Mouse (Mus musculus) hindbrain, embryonic 10.5 days (tissue): ENCODE measurements at regions not wholly inside any gene's neighbourhood (a gene's known extent, or its start where the extent isn't known, plus 50 kb on each side); places are given as distances from the start of the nearest gene placed in this dataset.

ENCODE experiments used
- DNase-seq: peaks from one replicate; pipeline ENCODE4 v3.0.0-alpha.2; 2017; ENCODE audit warnings: low spot score
- H3K27ac ChIP-seq: fragments of 300-500 bp; sonication (generic); 2 replicates; pipeline ENCODE4 v1.5.1; 2016; ENCODE audit warnings: mild to moderate bottlenecking, moderate library complexity
- H3K27me3 ChIP-seq: fragments of 300-500 bp; sonication (generic); 2 replicates; pipeline ENCODE4 v1.6.1; 2016; ENCODE audit warnings: mild to moderate bottlenecking; ENCODE audit not compliant: poor library complexity, insufficient read depth, severe bottlenecking
- H3K36me3 ChIP-seq: fragments of 300-500 bp; sonication (generic); 2 replicates; pipeline ENCODE4 v1.6.1; 2016; ENCODE audit warnings: mild to moderate bottlenecking, moderate library complexity
- H3K4me1 ChIP-seq: fragments of 300-500 bp; sonication (generic); replicated peaks from 2 replicates; pipeline ENCODE4 v1.6.1; 2016; ENCODE audit warnings: mild to moderate bottlenecking
- H3K4me3 ChIP-seq: fragments of 300-500 bp; sonication (generic); 2 replicates; pipeline ENCODE4 v1.5.1; 2016; ENCODE audit warnings: mild to moderate bottlenecking, moderate library complexity
- H3K9me3 ChIP-seq: fragments of 300-500 bp; sonication (generic); 2 replicates; pipeline ENCODE4 v1.6.1; 2016; ENCODE audit warnings: mild to moderate bottlenecking, moderate library complexity
- WGBS: fragments of 180-500 bp; shearing (Covaris S2); methylation state at CpG from one replicate; pipeline ENCODE4 v1.1.7; 2016; 5-methylcytosine and 5-hydroxymethylcytosine counted together

GRCm38 (mm10) chr2:128217784-128218467 lies 92.1 kb downstream of the Bcl2l11 start:
- Histone ChIP-seq H3K27me3 (no peaks in the 10 kb centered on the region), H3K4me3 (no peak overlapping the region), H3K27ac (no peak overlapping the region), H3K36me3 (no peaks in the 10 kb centered on the region), H3K9me3 (no peaks in the 10 kb centered on the region), H3K4me1 (peaks cover 3% of the 10 kb centered on the region; the same call in 1 of the 2 replicates)
- DNase-seq = no peak
- WGBS = 60% methylated on average over 7 of the region's 7 CpGs

DNA sequence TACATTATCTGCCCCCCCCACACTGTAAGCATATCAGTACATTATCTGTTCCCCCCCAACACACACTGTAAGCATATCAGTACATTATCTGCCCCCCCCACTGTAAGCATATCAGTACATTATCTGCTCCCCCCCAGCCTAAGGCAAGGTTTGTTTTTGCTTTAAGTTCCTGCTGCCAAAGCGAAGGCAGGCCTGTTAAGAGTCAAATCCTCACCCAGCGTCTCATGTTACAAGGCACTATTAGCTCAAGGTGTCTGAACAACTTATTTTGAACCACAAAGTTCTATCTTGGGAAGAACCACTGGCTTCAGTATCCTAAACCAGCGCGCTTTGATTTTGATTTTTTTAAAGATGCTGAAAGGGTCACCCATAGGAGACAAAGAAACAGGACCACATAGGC lies 93.1 kb downstream of the Bcl2l11 start:
- no peak for DNase-seq
- Histone ChIP-seq H3K27ac (no peak overlapping the region), H3K36me3 (no peaks in the 10 kb centered on the region), H3K4me3 (no peak overlapping the region), H3K4me1 (peaks cover 3% of the 10 kb centered on the region; the same call in 1 of the 2 replicates), H3K27me3 (no peaks in the 10 kb centered on the region), H3K9me3 (no peaks in the 10 kb centered on the region)
- 72% methylated on average over 4 of the region's 4 CpGs for WGBS

GRCm38 (mm10) chr2:128221055-128221454 lies 95.2 kb downstream of the Bcl2l11 start:
- DNase-seq = no peak
- H3K4me1 ChIP-seq = peaks cover 3% of the 10 kb centered on the region; the same call in 1 of the 2 replicates
- no peaks in the 10 kb centered on the region for H3K9me3 ChIP-seq
- H3K27me3 ChIP-seq = no peaks in the 10 kb centered on the region
- 69% methylated on average over 1 of the region's 1 CpGs for WGBS
- no peak overlapping the region for H3K4me3 ChIP-seq
- no peaks in the 10 kb centered on the region for H3K36me3 ChIP-seq
- no peak overlapping the region for H3K27ac ChIP-seq

DNA sequence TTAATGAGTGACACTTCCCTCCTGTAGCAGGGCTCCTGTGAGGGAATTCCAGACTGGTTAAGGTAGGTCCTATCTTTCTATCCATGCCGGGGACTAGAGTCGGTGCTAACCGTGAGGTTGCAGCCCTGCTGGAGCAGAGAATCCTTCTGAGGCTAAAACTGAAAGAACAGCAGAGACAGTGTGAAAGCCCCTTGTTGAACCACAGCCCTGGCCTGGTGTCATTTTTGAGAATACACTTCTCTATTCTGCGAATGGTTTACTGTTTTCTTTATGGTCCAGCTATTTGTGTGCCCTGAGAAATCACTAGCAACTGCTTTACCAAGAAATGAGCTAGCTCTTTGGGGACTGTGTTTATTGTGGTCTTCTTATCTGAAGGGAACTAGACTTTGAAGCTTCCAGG lies 95.8 kb downstream of the Bcl2l11 start:
- Histone ChIP-seq H3K27me3 (no peaks in the 10 kb centered on the region), H3K36me3 (no peaks in the 10 kb centered on the region), H3K4me1 (peaks cover 3% of the 10 kb centered on the region; the same call in 1 of the 2 replicates), H3K9me3 (no peaks in the 10 kb centered on the region), H3K27ac (no peak overlapping the region), H3K4me3 (no peak overlapping the region)
- WGBS = 87% methylated on average over 4 of the region's 4 CpGs
- no peak for DNase-seq

- WGBS = 90% methylated on average over 9 of the region's 9 CpGs
- Histone ChIP-seq H3K36me3 (no peaks in the 10 kb centered on the region), H3K4me1 (no peaks in the 10 kb centered on the region), H3K27ac (no peak overlapping the region), H3K9me3 (no peaks in the 10 kb centered on the region), H3K27me3 (no peaks in the 10 kb centered on the region), H3K4me3 (no peak overlapping the region)
- no peak for DNase-seq
Measured at GRCm38 (mm10) chr2:128226465-128227047, 100.7 kb downstream of the Bcl2l11 start.

DNA sequence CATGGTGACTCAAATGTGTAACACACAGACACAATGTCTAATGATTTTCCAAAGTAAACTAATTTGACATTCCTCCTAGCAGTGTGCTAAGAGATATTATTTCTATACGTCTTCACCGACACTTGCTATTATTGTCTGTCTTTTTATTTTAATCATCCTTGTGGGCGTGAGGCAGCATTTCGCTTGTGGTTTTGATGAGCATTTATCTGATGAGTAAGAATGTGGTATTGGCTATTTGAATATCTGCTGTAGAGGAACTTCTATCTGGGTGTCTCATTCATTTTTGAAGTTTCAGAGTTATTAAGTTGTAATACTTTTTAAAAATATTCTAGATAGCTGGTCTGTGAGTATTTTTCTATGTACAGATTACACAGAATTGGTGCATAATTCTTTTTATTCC lies 103.9 kb downstream of the Bcl2l11 start:
- H3K36me3 ChIP-seq = no peaks in the 10 kb centered on the region
- 0 out of 2 replicates have a peak, but pooled peaks cover 4% of the 10 kb centered on the region for H3K4me1 ChIP-seq
- H3K27ac ChIP-seq = no peak overlapping the region
- no peak for DNase-seq
- no peaks in the 10 kb centered on the region for H3K9me3 ChIP-seq
- H3K27me3 ChIP-seq = no peaks in the 10 kb centered on the region
- H3K4me3 ChIP-seq = no peak overlapping the region
- WGBS = 93% methylated on average over 4 of the region's 4 CpGs

GRCm38 (mm10) chr2:128230921-128231320 lies 105.1 kb downstream of the Bcl2l11 start:
- Histone ChIP-seq H3K9me3 (no peaks in the 10 kb centered on the region), H3K4me3 (no peak overlapping the region), H3K27me3 (no peaks in the 10 kb centered on the region), H3K4me1 (0 out of 2 replicates have a peak, but pooled peaks cover 4% of the 10 kb centered on the region), H3K27ac (no peak overlapping the region), H3K36me3 (no peaks in the 10 kb centered on the region)
- WGBS = 90% methylated on average over 4 of the region's 4 CpGs
- DNase-seq = no peak

GRCm38 (mm10) chr2:128231338-128231737 lies 105.5 kb downstream of the Bcl2l11 start:
- H3K27ac ChIP-seq = no peak overlapping the region
- no peak for DNase-seq
- no peaks in the 10 kb centered on the region for H3K27me3 ChIP-seq
- 0 out of 2 replicates have a peak, but pooled peaks cover 4% of the 10 kb centered on the region for H3K4me1 ChIP-seq
- H3K36me3 ChIP-seq = no peaks in the 10 kb centered on the region
- no peak overlapping the region for H3K4me3 ChIP-seq
- no peaks in the 10 kb centered on the region for H3K9me3 ChIP-seq
- 89% methylated on average over 3 of the region's 3 CpGs for WGBS

DNA sequence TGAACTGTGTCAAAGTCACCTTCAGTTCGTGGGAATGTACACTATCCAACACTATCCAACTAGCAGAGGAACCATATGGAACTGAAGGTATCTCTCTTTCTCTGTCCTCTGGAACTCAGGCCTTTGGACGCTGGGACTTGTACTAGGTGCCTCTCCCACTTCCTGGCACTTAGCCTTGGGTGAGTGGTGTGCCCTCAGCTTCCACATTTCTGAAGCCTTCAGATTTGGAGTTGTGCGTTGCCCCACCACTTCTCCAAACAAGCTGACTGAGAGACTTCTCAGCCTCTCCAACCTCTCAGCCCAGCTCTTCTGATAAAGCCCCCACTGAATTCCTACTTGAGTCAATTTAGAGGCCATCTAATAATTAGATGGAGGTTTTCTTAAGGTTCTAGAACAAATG lies 106.2 kb downstream of the Bcl2l11 start:
- 83% methylated on average over 3 of the region's 3 CpGs for WGBS

GRCm38 (mm10) chr2:128235127-128235526 lies 109.3 kb downstream of the Bcl2l11 start:
- Histone ChIP-seq H3K9me3 (no peaks in the 10 kb centered on the region), H3K27me3 (no peaks in the 10 kb centered on the region), H3K27ac (no peak overlapping the region), H3K4me3 (no peak overlapping the region), H3K4me1 (peaks cover 6% of the 10 kb centered on the region; the same call in 1 of the 2 replicates), H3K36me3 (no peaks in the 10 kb centered on the region)
- WGBS = 68% methylated on average over 8 of the region's 8 CpGs
- DNase-seq = no peak

More for the DNA sequence above, 106.2 kb downstream of the Bcl2l11 start:
- no peak for DNase-seq
- Histone ChIP-seq H3K9me3 (no peaks in the 10 kb centered on the region), H3K27me3 (no peaks in the 10 kb centered on the region), H3K36me3 (no peaks in the 10 kb centered on the region), H3K4me3 (no peak overlapping the region), H3K4me1 (0 out of 2 replicates have a peak, but pooled peaks cover 4% of the 10 kb centered on the region), H3K27ac (no peak overlapping the region)

GRCm38 (mm10) chr2:128239451-128239850 lies 113.6 kb downstream of the Bcl2l11 start:
- Histone ChIP-seq H3K9me3 (no peaks in the 10 kb centered on the region), H3K4me1 (peaks cover 21% of the 10 kb centered on the region), H3K27me3 (0 out of 2 replicates have a peak, but pooled peaks cover 2% of the 10 kb centered on the region), H3K27ac (no peak overlapping the region), H3K36me3 (no peaks in the 10 kb centered on the region), H3K4me3 (no peak overlapping the region)
- 94% methylated on average over 4 of the region's 4 CpGs for WGBS
- DNase-seq = no peak

DNA sequence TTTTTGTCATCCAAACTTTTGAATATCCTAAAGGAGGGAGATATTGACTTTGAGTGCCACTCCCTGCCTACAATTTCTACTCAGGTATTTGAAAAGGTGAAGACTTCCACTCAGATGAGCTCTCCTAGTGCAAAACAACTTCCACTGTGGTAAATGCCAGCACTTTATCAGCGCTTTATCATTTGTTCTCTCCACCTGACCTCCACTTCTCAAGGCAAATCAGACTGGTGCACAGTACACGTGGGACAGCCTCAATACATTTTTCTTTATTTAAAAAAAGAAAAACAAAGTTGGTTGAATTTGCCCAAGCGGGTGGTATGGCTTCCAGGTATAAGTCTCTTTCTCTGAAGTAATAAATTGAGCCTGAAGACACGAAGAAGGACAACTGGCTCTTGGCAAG lies 114.2 kb downstream of the Bcl2l11 start:
- no peak overlapping the region for H3K4me3 ChIP-seq
- peaks cover 21% of the 10 kb centered on the region for H3K4me1 ChIP-seq
- H3K36me3 ChIP-seq = no peaks in the 10 kb centered on the region
- no peaks in the 10 kb centered on the region for H3K9me3 ChIP-seq
- WGBS = 57% methylated on average over 4 of the region's 4 CpGs
- DNase-seq = no peak
- H3K27ac ChIP-seq = peak overlapping the region; percentile 89
- 0 out of 2 replicates have a peak, but pooled peaks cover 2% of the 10 kb centered on the region for H3K27me3 ChIP-seq

DNA sequence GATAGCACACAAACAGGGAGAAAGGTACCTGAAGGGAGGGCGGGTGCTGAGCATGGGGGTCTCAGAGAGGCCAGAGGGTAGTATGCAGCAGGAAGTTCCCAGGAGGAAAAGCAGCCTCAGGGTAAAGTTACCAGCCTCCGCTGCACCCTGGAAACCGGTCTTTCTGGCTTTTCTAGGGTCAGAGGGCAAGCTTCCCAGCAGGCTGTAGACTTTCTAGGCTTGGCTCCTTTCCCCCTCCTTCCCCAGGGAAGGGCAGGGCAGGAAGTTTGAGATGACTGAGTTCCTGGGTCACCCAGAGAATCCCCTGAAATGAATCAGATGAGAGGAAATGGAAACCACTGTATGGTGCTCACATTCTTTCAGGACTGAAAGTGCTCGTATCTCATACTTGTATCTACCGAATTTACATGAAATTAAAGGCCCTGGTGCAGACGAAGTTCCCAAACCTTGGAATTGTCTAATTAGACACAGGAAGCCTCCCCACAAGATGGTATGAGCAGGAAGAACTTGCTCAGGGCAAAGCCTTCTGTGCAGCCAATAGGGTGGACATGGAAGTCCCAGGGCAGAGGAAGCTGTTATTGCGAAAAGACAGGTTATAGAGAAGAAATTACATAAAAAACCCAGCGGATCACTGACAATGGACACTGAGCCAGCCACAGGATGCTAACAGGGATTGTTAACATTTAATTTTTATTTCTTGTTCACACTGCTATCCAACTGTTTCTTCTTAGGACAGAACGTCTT lies 114.9 kb downstream of the Bcl2l11 start:
- no peaks in the 10 kb centered on the region for H3K9me3 ChIP-seq
- H3K27me3 ChIP-seq = 0 out of 2 replicates have a peak, but pooled peaks cover 2% of the 10 kb centered on the region
- peaks cover 25% of the 10 kb centered on the region for H3K4me1 ChIP-seq
- H3K4me3 ChIP-seq = no peak overlapping the region
- peak; percentile 48 for DNase-seq
- peak overlapping the region; percentile 89 for H3K27ac ChIP-seq
- H3K36me3 ChIP-seq = no peaks in the 10 kb centered on the region
- WGBS = 17% methylated on average over 9 of the region's 9 CpGs
